Mouse (Mus musculus) forelimb bud, embryonic 11.5 days (tissue): ENCODE results near the gene Ahr.

Experiments used
- DNase-seq: peaks from one replicate; pipeline ENCODE4 v3.0.0-alpha.2; 2012; ENCODE audit warnings: low read depth, low spot score

The Ahr gene

DNA sequence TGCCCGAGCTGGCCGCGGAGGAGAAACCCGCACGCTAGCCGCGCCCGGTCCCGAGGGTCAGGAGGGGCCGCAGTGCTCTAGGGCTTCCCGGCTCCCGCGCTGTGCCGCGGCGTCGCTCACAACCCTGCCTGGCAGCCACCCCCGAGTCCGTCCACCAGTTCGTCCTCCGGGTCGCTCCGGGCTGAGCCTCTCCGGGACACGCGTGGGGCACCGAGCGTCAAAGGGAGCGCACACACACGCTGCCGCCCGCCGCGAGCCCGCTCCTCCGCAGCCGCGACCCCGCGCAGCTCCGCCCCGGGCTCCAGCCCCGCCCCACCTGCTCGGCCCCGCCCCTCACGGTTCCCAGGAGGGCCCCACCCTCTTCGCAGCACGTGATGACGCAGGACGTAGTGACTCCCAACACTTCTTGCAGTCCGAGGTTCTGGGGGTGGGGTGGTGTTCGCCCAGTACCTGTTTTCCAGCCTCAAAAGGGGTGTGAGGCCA lies at the start of gene Ahr:
TSS of gene Ahr (minus strand) at position 285 of the 483 bp plus-strand sequence.
- DNase-seq, result peak; percentile 72

DNA sequence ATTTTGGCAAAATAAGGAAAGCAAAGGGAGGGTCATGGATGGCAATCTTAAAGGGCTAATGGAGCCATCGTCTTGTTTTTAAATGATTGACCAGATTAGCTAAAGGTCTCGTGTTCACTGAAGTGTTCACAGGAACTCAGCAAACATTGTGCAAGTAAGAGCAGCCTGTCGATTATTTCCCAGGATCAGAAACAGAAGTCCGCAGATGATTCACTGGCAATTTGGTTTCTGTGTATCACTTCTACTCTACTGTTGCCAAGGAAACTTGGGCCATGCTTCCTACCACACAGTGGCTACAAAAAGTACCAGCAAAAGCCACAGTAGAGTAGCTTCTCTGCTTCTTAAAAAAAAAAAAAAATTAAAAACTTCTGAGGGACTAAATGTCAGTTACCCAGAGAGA lies 44.0 kb upstream of the Ahr start:
- DNase-seq, result no peak

DNA sequence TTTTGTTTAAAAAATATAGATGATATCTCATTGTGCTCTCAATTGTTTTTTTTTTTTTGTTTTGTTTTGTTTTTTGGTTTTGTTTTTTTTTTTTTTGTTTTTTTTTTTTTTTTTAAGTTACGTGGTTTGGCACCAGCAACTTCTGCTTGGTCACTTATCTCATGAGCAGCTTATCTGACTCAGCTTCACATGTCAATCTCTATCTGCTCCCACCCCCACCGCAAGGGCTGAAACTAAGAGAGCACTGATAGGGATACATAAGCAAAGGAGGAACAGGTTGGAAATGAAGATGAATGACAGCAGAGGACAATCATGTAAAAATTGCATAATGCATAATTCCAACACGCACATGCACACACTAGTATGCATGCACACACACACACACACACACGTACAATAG lies 41.3 kb upstream of the Ahr start:
- DNase-seq, result no peak

DNA sequence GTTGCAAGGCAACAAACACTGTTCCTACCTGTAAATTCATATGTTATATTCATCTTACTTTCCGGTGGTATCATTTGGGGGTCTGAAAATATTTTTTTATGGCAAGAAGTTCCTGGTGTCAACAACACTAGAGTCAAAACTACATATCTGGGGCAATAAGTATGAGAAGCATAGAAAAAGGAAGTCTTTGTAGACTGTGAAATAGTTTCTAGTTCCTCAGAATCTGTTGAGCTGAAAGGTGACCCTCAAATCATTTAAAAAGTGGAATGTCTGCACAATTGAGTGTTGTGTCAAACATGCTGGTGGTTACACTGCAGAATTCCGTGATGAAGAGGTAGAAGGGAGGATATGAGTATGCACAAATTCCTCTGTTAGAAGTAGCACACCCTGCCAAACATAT lies 38.9 kb upstream of the Ahr start:
- DNase-seq, result no peak

DNA sequence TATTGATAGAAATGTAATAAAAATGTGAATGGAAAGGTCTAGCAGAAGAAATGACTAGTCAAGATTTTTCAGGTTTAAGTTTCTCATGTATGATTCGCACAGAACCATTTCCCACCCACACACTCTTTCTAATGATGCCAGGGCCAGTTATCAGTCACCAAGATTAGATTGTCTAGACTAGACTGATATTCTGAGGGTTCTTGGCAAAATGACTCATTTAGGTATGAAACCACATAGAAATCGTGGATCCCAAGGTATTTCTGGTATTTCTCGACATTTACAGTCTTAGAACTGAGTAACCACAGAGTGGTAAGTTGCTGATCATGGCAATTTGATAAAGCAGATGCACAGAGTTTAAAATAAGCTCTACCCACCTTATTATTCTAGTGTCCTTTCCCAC lies 28.0 kb upstream of the Ahr start:
- no peak for DNase-seq

DNA sequence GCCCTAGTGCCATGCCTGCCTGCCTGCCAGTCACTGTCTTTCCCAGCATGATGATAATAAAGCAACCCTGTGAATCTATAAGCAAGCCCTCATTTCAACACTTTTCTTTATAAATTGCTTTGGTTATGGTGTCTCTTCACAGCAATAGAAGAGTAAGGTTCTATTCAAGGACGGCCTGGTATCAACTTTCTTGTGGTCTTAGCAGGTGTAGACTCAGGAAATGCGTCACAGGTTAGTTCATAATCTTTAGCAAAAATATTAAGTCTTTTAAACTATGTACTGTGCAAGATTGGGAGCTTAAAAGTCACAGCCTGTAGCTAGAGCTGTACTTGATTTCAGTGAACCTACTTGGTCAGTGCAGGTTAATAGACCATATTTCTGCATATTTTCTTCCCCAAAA lies 24.0 kb upstream of the Ahr start:
- no peak for DNase-seq

DNA sequence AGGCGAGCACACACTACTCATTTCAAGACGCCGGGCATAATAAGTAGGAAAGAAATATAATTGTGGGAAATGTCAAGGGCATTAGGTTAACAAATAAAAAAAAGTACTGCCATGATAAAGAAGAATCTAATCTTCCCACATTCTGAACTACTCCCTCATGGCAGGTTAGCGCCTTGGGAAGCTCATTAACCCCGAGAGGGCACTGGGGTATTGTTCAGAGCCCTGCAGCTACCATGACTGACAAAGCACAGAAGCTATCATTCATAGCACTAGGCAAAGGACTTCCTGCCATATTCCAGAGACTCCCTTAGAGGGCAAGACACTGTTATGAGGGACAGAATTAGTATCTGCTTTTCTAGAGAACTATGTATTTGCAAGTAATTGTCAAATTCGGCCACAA lies 21.1 kb upstream of the Ahr start:
- no peak for DNase-seq

DNA sequence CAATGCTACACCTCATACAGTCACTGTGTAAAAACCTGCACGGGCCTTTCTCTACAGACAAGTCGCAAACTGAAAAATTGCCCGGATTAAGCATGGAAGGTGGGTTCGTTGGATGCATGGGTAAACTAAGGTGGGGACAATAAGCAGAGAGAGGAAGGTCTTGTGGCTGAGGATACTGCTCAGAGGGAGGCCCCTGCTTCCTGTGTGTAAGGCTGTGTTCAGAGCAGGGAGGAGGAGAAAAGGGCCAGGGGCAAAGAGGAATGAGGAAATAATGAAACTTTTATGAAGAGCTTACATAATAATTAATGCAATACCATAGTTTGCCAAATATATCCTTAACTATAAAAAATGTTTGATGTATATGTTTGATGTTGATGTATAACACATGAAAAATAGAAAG lies 19.5 kb upstream of the Ahr start:
- DNase-seq, result no peak

DNA sequence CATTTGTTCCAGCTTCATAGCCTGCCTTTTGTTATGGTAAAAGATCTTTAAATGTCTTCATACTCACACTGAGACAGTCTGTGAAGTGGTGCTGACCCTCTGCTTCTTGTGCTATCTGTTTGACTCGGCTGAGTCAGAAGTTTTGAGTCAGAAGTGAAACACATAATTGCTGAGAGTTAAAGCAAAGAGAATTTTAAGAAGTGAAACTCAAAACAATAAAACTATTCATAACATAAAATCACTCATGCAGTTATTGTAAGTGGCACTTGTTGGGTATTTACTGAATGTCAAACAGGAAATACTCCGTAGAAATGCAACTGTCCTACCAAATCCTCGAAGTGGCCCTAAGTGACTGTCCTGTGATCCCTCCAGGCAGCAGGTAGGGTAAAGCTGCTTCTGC lies 18.3 kb upstream of the Ahr start:
- no peak for DNase-seq

DNA sequence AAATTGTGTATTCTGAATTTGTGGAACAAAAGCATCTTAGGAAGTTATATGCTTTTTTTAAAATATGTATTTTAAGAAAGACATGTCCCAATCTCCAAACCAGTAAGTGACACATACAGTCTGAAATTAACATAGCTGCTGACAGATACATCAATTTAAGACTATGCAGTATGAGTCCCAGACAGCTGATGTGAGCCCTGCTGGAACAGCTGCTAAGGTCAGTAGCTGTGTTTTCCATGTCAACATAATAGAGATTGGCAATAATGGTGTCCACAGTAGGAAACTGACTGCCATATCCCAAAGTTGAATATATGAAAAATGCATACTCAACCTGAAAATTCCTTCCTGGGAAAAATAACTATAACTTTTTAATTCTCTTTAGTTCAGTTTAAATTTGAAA lies 15.5 kb upstream of the Ahr start:
- DNase-seq, result no peak

DNA sequence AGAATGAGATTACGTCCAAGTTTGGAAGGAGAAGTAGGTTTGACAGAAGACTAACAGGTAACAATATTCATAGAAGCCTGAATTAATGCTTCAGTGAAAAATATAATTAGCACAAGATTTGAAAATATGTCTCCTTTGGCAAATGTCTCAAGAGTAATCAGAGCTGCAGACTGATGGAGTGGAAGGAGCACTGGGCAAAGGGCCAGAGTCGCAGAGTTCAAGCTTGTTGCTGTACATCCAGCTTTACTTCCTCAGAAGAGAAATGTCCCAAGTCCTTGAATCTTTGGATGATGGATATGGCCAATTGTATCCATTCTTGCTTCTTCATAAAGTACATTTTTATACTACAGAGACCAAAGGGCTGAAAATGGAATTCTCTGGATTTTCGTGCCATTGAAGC lies 8.0 kb upstream of the Ahr start:
- no peak for DNase-seq

DNA sequence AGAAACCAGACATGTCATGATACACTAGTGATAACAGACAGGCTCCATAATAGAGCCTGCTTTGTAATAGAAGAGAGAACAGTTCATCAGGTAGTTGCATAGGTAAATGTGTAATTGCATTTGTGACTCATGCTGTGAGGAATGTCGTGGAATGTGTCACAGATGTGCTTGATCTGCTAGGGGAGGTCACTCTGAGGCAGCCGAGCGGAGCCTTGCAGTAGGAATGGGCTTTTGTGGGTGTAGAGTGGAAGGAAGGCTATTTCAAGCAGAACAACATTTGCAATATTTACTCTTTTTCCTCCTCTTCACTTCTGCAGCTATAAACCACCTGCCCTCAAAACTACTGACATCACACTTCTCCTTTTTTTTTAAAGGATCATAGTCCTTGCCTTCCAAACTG lies 4.0 kb upstream of the Ahr start:
- DNase-seq, result no peak

DNA sequence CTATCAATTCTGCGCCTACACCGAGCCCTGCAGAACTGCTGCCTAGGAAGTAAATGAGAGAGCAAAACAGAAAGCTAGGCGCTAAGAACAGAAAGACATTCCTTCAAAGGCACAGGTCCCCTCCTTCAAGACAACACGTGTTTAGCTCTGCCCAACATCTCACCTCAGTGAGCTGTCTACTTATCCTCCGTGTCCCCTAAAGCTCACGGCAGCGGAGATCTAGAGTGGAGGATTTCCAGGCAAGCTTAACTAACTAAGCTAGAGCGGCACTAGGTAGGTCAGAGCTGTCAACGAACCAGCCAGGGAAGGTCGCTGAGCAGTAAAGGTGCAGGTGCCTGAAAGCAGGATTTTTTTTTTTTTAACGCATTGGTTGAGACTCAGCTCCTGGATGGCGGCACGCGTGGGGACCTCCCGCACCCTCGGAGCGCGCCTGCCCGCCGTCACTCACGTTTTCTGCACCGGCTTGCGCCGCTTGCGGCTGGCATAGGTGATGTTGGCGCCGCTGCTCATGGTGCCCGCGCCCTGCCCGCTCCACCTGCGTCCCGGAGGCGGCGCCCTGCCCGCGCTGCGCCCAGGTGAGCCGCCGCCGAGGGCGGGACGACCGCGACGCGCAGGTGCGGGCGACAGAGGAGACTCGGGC lies 604 bp downstream of the Ahr start:
- DNase-seq, result peak; percentile 13

DNA sequence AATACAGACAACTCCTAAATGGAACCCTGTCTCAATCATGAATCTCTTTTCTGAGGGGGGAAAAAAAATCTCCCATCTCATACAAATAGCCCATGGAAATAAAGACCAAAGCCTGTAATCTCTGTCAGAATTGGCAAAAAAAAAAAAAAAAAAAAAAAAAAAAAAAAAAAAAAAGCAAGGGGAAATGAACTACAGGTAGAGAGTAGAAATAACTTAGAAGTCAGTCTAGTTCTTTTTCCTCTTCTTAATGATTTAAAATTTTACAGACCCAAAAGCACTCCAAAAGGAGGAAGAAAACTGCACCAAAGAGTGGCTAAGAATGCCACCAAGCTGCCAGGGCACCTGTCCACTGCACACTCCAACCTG lies 1.1 kb downstream of the Ahr start:
- no peak for DNase-seq

DNA sequence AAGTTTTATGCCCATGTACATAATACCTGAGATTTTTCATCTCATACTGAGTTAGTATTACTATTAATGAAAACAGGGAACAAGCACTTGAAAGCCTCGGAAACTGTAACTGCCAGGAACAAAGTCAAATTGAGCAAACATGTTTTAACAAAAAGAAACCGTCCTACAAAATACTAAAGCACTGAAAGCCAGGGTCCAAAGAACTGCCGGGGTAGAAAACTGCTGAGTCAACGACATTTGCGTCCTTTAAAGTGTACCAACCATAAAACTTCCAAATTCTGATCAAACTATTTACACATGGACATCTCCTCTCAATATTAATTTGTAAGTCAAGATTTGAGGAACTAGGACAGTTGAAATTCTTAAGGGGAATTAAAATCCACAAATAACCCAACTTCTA lies 1.7 kb downstream of the Ahr start:
- DNase-seq, result no peak

DNA sequence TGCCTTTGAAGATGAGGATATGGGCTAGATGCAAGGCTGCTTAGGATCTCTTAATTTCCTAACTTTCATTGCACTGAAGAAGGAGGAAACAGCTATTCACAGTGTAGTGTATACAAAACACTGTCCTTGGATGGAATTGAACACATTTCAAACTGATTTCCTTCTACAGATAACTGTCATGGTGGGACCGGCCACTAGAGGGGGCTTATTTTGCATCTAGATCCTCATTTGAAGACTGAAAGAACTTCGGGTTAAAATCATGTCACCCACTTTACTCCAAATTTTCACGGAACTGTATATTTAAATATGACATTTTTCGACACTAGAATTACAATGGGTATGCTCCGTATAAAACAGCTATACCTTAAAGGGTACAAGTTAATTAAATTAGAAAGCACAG lies 2.7 kb downstream of the Ahr start:
- DNase-seq, result peak; percentile 57

DNA sequence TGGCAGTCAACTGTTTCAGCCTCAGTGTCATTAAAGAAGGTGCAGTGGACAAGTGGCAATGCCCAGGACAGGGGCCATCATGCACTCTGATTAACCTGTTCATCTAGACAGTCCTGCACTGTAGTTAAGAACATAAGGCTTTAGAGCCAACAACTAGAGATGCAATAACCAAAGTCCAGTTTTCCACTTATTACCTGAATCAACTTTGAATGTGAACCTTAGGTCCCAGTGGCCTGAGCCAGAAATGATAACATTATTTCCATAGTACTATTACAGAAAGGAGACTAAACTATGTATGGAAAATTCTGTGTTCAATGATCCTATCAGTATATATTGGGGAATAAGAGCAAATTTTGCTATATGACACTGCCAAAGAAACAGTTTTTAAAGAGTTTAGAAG lies 4.3 kb downstream of the Ahr start:
- DNase-seq, result no peak

DNA sequence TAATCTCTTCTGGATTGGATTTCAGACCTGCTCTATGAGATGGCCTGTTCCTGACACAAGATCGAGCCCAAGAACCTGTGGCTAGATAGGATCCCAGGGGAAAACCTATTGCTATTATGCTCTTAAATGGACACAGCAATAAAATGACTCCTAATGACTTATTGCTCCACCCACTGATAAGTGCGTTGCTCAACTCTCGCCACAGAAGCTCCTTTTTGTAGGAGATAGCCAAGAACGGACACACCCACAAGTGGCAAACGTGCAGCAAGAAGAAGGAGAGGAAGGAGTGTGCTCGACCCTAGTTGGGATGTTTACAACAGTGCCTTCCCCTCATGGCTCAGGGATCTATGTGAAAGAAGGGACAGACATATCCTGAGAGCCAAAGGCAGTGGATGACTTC lies 7.4 kb downstream of the Ahr start:
- DNase-seq, result no peak

DNA sequence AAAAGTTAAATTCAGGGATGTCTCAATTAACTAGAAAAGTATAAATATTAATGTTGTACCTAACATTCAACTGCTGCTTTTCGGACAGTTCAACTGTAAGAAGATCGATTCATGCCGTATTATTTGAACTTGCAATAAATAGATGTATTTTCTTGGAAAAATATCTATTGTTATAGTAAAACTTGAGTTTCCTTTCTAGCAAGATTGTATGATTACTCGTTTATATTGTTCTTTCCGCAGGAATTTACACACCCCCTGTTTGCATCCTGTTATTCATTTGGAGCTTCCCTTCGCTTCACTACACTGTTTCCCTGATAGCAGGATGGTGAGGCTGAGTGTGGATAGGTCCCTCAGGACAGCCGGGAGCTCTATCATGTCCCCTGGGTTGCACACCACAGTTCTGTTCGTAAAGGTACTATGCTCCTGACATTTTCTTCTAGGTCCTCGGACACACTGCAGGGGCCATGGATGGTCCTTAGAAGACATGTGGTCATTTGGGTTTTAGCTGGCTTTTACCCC lies 12.2 kb downstream of the Ahr start:
- DNase-seq, result no peak

DNA sequence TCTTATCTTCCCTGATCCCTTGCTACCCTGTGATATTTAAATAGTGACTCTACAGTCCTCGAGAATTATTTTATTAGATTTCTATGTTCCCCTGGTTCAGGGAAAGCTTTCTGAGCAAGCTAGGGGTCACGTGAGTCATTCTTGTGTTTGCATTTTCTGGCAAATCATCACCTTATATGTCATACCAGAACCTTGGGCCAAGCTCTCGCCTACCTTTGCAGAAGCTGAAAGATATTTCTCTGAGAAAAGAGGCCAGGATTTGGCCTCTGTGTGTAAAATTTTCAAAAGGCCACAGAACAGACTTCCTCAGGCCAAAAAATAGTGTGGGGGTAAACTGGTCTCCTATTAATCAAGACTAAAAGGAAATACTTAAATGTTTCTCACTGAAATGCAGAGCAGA lies 19.2 kb downstream of the Ahr start:
- no peak for DNase-seq

DNA sequence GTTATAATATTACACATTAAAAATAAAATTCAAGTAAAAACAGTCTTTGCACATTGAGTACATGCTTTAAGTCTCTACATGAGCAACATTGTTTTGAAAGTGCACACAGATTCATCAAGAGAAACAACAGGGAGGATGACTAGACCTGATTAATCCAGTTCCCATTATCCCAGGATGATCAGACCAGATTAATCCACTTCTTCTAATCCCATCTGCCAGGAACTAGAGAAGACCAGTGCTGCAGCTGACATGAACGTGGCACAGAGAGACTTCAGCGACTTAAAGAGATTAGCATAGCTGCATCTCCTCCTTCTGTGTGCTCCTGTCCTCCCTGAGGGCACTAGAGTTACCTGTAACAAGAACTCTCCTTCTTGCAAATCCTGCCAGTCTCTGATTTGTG lies 20.2 kb downstream of the Ahr start:
- DNase-seq, result no peak

DNA sequence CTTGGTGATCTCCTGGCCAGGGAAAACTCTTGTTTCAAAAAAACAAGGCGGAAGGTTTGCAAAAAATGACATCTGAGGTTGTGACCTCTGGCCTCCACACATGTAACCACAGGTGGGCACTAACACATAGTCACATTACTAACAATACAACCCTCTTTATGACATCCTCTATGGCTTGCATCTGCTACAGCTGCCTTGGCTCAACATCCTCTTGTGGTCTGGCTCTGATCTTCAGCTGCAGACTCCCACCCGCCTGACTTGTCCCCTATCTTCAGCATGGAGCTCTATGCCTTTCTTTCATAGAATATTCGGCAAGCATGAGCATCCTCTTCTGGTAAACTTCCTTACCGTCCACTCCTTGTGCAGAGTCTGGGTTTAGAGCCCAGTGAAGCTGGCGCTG lies 24.1 kb downstream of the Ahr start:
- DNase-seq, result no peak

DNA sequence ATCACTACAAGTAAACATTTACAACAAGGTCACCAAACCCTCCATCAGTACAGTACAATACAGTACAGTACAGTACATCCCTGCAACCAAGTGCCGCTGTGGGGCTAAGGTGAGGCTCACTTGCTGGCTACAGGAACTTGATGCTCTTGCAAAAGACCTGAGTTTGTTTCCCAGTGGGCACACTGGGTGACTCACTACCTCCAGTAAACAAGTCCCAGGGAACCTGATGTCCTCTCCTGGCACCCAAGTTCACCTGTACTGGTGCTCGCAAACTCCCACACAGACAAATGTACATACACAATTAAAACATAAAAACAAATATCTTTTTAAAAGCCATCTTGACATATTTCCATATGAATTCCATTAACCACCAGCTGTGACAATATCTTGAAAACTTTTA lies 28.5 kb downstream of the Ahr start:
- no peak for DNase-seq

DNA sequence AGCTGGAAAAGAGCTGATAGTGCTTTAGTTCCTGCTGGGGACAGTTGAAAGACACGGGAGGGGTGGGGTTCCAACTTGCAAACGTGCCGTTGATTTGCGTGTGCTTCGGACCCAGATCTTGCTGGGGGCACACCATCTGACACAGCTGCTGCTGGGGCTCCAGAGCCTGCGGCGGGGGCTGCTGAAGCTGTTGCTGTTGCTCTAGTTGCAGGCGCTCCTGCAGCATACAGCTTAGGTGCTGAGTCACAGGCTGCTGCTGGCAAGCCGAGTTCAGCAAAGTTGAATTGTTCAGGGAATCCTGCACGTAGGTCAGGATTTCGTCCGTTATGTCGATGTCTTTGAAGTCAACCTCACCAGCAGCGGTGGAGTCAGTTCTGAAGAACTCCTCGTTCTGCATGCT lies 30.8 kb downstream of the Ahr start:
- DNase-seq, result no peak
